Mouse (Mus musculus): ENCODE measurements at regions not wholly inside any gene's neighbourhood (a gene's known extent, or its start where the extent isn't known, plus 50 kb on each side); places are given as distances from the start of the nearest gene placed in this dataset.

GRCm38 (mm10) chr14:98937933-98938332 is 56.2 kb downstream of the Rpl36a-ps1 start:
- no peak for DNase-seq (ENCODE audit: low spot score in 2 of 2)

- DNase-seq (ENCODE audit: low spot score in 2 of 2) = no peak
These were observed 56.7 kb downstream of the Rpl36a-ps1 start for GRCm38 (mm10) chr14:98937373-98937772.

- DNase-seq (ENCODE audit: low spot score in 2 of 2) = no peak
These were observed 60.7 kb downstream of the Rpl36a-ps1 start for GRCm38 (mm10) chr14:98933371-98933916.

DNA sequence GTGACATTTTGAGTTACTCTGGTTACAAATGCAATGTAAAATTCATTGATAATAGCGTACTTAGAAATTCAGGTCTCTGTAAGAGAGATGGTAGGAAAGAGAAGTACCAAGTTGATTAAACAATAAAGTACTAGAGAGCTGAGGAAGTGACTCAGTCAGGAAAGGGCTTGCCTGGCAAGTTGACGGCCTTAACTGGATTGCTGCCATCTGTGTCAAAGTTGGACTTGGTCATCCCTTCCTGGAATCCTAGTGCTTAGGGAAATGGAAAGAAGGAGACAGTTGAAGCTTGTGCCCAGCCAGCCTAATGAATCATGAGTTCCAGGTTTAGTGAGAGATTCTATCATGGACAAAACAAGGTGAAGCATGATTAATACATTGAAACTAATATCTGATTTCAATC is 64.8 kb downstream of the Rpl36a-ps1 start:
- no peak for DNase-seq (ENCODE audit: low spot score in 2 of 2)

DNA sequence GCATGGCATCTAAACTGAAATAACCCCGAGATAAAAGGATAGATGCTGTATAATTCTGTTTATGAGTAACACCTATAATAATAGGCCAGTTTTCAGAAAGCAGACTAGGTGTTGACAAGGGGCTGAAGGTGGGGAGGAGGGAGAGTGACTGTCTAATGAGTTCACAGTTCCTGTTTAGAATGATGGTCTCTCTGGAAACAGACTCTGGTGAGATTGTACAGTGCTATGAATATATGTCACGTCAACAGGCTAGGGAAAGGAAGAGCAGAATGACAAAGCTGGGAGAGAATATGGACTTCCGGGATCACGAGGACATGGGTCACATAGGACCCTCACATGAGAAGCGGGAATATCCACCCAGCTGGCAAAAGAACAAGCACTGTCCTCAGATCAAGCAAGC is 85.9 kb downstream of the Rpl36a-ps1 start:
- no peak for DNase-seq (ENCODE audit: low spot score in 2 of 2)

GRCm38 (mm10) chr14:98898876-98899275 is 95.2 kb downstream of the Rpl36a-ps1 start:
- DNase-seq (ENCODE audit: low spot score in 2 of 2) = no peak

GRCm38 (mm10) chr14:98897390-98897789 is 96.7 kb downstream of the Rpl36a-ps1 start:
- DNase-seq (ENCODE audit: low spot score in 2 of 2) = no peak

- no peak for DNase-seq (ENCODE audit: low spot score in 2 of 2)
These were observed 98.2 kb downstream of the Rpl36a-ps1 start for GRCm38 (mm10) chr14:98895933-98896332.

DNA sequence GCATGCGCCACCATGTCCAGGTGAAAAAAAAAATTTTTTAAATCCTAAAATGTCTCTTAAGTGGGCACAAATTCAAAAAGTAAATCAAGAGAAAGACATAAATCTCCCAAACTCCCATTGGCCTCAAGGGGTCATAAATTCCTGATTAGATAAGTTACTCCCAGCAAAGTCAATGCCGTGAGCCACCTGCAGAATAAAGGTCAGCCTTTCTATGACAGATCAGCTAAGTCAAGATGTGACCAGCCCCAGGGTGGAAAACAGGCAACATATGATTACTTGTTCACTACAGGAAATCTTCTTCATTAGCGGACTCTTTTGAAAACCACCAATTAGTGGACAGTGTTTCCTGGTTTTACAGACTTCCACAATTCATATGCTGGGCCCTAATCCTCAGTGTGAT is 101.4 kb downstream of the Rpl36a-ps1 start:
- DNase-seq (ENCODE audit: low spot score in 2 of 2) = no peak

DNA sequence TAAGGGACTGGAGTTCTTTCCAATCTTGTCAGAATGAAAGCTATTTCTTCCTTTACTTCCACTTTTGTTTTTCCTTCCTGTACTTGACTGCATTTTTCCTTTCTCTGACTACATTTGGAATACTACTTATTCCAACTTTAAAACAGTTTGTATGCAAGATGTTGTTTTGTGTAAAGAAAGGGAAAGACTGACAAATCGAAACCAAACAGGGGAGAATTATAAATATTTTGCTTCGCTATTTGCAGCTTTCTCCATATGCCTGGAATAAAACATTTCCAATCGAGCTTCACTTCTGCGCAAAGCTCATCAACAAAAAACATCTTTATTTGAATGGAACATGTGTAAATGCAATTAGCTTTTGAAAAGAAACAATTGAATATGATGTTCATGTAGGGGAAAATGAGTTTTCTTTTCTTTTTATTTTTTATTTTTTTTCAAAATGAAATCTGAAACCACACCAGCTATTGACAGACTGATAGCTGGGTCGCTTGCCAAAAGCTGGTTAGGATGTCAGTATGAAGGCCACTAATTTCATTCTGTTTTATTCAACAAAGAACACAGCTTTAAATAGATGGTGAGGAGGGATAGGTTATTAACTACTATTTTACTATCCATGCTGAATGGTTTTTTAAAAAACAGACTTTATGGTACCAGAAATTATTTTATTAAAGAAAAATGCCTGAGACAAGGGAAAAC is 102.7 kb downstream of the Rpl36a-ps1 start:
- DNase-seq (ENCODE audit: low spot score in 2 of 2) = no peak

GRCm38 (mm10) chr14:98887588-98887987 is 106.5 kb downstream of the Rpl36a-ps1 start:
- DNase-seq (ENCODE audit: low spot score in 2 of 2) = no peak

DNA sequence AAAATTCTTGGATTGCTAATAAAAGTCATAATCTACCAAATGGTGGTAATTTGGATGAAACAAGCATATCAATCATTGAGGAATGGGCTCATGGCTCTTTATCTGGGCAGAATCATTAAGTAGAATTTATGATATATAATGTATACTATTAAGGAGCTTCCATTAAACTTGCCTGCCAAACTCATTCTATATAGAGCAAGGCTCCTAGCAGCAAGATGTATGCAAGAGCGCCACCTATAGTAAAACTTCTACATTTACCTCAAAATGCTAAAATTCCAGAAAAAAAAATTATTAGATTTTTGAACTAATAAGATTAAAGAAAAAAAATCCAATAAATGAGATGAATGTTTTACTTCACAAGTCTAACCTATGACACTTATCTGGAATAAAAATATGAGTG is 107.1 kb downstream of the Rpl36a-ps1 start:
- no peak for DNase-seq (ENCODE audit: low spot score in 2 of 2)

GRCm38 (mm10) chr14:98882586-98882985 is 111.5 kb downstream of the Rpl36a-ps1 start:
- no peak for DNase-seq (ENCODE audit: low spot score in 2 of 2)

- no peak for DNase-seq (ENCODE audit: low spot score in 2 of 2)
These were observed 116.2 kb downstream of the Rpl36a-ps1 start for GRCm38 (mm10) chr14:98877956-98878355.

- DNase-seq (ENCODE audit: low spot score in 2 of 2) = no peak
These were observed 120.7 kb downstream of the Rpl36a-ps1 start for GRCm38 (mm10) chr14:98873446-98873845.

GRCm38 (mm10) chr14:98869888-98870287 is 124.2 kb downstream of the Rpl36a-ps1 start:
- DNase-seq (ENCODE audit: low spot score in 2 of 2) = no peak

- DNase-seq (ENCODE audit: low spot score in 2 of 2) = no peak
These were observed 127.2 kb downstream of the Rpl36a-ps1 start for GRCm38 (mm10) chr14:98866880-98867279.

GRCm38 (mm10) chr14:98864001-98864400 is 130.1 kb downstream of the Rpl36a-ps1 start:
- no peak for DNase-seq (ENCODE audit: low spot score in 2 of 2)

DNA sequence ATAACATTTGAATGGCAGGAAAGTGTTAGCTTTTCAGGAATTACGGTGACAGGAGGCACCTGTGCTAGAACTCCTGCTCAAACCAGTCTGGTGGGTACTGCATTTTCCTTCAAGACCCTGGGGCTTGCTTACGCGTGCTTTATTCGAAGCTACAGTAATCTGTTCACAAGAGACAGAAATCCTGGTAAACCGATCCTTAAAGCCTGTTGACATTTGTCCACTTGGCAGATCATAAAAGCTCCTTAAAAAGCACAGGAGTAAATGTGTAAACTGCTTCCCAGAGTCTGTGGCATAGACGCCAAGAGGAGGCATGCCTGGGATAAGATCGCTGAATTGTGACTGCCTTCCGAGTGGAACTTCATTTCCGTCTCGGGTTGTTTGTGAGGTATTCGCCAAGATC is 130.5 kb downstream of the Rpl36a-ps1 start:
- no peak for DNase-seq (ENCODE audit: low spot score in 2 of 2)

DNA sequence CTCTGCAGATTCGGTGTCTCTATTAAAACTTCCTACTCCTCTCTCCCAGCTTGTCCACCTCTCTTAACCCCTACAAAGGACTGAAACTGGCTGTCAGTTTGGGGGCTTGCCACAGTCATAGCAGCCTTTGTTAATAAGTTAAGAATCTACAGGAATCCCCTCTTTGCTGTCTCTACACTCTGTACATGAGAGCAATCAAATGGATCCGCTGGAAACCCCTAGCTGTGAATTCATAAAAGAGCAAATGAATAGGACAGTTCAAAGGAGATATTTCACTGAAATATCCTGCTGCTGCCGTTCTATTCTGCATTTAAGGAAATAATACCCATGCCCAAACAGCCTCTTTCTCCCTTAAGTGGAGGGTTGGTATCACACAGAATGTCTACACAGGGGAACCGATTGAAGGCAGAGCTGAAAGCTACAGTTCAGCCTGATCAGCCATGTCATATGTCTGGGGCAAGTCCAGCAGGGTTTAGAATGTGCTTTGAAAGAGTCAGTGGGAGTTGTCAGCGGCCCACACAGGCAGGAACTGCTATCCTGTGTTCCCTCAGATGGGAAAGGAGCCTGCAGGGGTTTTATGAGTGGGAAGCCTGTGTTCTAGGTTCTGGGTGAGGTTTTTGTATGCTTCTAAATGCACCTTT is 131.9 kb downstream of the Rpl36a-ps1 start:
- DNase-seq (ENCODE audit: low spot score in 2 of 2) = no peak

DNA sequence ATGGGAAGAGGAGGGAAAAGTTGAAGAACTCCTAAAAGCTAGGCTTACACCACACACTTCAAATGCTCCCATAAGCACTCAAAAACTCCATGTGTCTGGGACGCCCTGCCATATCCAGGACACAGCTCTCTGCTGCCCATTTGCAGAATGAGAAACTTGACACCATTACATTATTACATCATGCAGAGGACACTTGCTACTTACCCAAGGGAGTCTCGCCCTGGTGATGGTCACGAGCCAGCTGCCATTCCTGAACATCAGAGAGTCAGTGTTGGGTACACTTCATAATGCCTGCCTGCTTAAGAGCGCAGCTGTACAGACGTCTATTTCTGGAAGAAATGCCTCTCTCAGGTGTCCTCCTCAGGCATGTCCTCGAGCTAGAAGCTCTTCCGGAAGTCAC is 135.3 kb downstream of the Rpl36a-ps1 start:
- no peak for DNase-seq (ENCODE audit: low spot score in 2 of 2)

DNA sequence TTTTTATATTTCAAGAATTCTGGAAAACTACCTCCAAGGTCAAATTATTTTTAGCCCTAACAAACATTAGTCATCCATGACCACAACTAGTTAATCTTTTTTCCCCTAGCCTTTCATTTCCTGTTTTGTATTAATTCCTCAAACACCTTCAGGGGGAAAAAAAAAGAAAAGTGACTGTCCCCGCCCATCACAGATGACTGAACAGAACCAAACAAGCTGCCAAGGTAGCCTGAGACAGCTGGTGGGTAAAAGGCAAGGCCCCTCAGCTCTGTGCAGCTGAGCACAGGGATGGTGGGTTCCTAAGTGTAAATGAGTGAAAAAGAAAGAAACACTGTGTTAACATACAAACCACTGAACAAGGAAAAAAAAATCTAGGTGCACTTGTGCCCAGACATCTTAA is 145.6 kb downstream of the Rpl36a-ps1 start:
- DNase-seq (ENCODE audit: low spot score in 2 of 2) = no peak

- no peak for DNase-seq (ENCODE audit: low spot score in 2 of 2)
These were observed 149.9 kb downstream of the Rpl36a-ps1 start for GRCm38 (mm10) chr14:98844221-98844620.
